Mouse (Mus musculus): Measurements from ENCODE around the gene Snu13. TPM values are rescaled to one million over a fixed set of nuclear protein-coding genes. Genes with fewer than 3 reads are reported as not detected.
A peak's percentile ranks its signal among the peaks of the same experiment; 100 is the strongest.

Snu13 gene
- polyA plus RNA-seq, 1 experiment from 2014 or later: 231 TPM

DNA sequence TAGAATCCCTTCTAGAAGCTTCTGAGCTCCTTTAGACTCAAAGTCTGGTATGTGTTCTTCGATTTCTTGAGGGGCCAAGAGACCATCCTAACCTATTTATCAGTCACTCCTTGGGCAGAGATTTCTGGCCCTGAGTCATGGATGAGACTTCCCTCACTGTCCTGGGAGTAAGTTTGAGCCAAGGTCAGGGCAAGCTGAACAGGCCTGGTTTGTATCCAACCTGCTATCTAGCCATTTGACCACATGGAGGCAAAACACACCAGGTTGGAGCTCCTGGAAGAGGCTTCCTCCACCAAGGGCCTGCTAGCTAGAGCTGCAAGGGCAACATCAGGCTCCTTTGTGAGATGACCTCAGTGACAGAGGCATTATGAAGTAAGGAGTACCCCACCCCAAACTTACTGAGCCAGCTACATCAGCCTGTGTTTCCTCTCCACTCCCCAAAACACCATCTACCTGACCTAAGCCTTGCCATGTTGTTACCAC is 11.4 kb upstream of the Snu13 start, which contains the start of gene 4930407I10Rik:
4930407I10Rik (plus strand) TSS at position 433 of the 483 bp plus-strand sequence.
- Histone ChIP-seq H3K27me3 (replicated peaks) (no peaks in the 10 kb centered on the region), H3K4me3 (no peak within 1 kb of the TSS), H3K9me3 (no peaks in the 10 kb centered on the region), H3K4me2 (no peak within 1 kb of the TSS), H3K27ac (no peak within 1 kb of the TSS), H3K4me1 (no peaks in the 10 kb centered on the region), H3K9ac (no peak within 1 kb of the TSS), H3K36me3 (replicated peaks) (no peaks in the 10 kb centered on the region)
- WGBS: 77% methylated on average over 1 of the region's 1 CpGs
- ATAC-seq (replicated peaks): no peak

DNA sequence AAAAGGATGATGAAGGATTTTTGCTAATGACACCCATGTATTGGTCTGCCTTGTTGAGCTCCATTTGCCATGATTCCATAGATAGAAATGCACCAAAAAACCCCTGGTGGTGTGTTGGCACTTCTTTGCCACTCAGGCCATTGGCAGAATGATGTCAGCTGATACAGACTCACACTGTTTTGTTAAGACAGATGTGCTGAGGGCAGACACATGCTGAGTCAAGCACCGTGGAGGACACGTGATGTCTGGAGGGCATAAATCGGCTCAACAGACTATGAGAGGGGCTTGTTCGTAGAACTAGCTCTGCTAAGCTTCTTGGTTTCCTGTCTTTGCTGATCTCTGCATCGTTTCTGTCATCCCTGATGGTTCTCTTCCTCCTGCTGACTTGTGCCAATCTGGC is 5.1 kb upstream of the Snu13 start:
- ATAC-seq (replicated peaks): no peak
- Histone ChIP-seq H3K4me3 (no peak overlapping the region), H3K27me3 (replicated peaks) (0 out of 2 replicates have a peak, but pooled peaks cover 3% of the 10 kb centered on the region), H3K9ac (no peak overlapping the region), H3K4me1 (peaks cover 4% of the 10 kb centered on the region), H3K27ac (no peak overlapping the region), H3K9me3 (no peaks in the 10 kb centered on the region), H3K36me3 (replicated peaks) (no peaks in the 10 kb centered on the region), H3K4me2 (no peak overlapping the region)
- WGBS: 73% methylated on average over 5 of the region's 5 CpGs

DNA sequence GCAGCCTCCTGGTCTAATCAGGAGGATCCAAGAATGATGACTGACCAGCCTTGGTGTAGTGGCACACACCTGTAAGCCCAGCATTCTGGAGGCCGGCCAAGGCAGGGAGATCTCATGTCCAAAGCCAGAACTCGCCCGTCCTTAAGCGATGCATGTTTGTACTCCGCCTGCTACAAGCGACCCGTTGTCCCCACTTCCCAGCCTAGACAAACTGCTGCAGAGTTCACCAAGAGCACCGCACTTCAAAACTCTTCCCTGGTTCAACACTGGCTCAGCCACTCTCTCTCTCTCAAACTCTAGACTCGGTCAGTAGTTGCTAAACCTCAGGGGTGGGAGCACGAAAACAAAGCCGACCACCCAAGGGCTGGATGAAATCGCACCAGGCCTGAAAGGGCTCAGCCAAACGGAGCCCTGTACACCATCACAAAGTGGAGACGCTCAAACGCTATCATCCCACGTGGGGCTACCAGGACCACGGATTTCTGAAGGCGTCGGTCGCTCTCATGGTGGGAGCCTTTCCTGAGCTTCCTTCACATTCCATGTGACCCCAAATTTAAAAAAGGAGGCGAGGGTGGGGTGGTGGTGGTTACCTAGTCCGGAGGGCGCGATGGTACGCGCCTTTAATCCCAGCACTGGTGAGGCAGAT is 1.0 kb downstream of the Snu13 start:
- Histone ChIP-seq H3K27me3 (replicated peaks) (no peaks in the 10 kb centered on the region), H3K9me3 (no peaks in the 10 kb centered on the region), H3K4me2 (peak overlapping the region; percentile 89), H3K9ac (peak overlapping the region; percentile 97), H3K36me3 (replicated peaks) (peaks cover 9% of the 10 kb centered on the region; the same call in 1 of the 2 replicates), H3K4me3 (peak overlapping the region; percentile 83), H3K4me1 (peaks cover 29% of the 10 kb centered on the region), H3K27ac (no peak overlapping the region)
- WGBS: 5% methylated on average over 26 of the region's 26 CpGs
- no peak; the same call in 1 of the 2 replicates for ATAC-seq (replicated peaks)

DNA sequence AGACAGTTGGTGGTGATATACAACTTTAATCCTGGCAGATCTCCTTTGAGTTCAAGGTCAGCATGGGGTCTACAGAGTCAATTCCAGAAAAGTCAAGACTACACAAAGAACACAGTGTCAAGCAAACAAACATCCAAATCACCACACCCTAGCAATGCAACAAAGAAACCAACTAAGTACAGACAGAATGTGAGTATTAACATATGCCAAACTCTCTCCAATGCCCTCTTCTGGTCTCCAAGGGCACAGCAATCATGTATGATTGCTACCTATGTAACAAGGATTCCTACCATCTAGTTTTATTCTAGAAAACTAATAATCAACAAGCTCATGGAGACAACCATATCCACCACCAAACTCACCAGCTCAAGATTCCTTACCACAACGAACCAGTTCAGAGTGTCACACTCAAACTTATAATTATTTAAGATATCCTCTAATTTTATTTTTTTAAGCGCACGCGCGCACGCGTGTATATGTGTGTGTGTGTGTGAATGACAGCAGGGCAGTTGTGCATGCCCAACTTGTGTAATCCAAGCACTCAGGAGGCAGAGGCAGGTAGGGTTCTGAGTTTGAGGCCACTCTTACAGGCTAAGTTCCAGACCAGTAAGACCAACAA is 3.1 kb downstream of the Snu13 start:
- peaks cover 19% of the 10 kb centered on the region for H3K36me3 ChIP-seq (replicated peaks)
- H3K9ac ChIP-seq: no peak overlapping the region
- no peak overlapping the region for H3K27ac ChIP-seq
- no peak for ATAC-seq (replicated peaks)
- no peak overlapping the region for H3K4me2 ChIP-seq
- no peaks in the 10 kb centered on the region for H3K9me3 ChIP-seq
- 98% methylated on average over 7 of the region's 7 CpGs for WGBS
- H3K4me3 ChIP-seq: no peak overlapping the region
- no peaks in the 10 kb centered on the region for H3K27me3 ChIP-seq (replicated peaks)
- H3K4me1 ChIP-seq: peaks cover 29% of the 10 kb centered on the region

DNA sequence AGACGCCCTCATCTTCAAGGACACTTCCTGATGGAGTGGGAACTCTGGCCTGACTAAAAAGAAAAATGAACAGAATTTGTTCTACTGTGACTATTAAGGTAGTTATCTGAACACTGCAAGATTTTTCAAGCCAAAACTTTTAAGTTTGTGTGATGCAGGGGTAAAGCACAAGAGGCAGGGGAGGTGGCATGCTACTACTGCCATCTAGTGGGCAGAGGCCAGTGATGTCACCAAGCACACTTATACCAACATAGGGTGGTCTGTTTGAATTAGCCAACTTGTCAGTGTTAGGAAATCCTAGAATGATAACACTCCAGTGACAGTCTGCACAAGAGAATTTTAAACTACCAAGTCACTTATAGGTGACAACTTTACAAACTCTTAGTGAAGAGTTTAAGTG is 6.7 kb downstream of the Snu13 start:
- WGBS: 100% methylated on average over 1 of the region's 1 CpGs
- H3K4me2 ChIP-seq: no peak overlapping the region
- no peak overlapping the region for H3K9ac ChIP-seq
- peaks cover 13% of the 10 kb centered on the region for H3K4me1 ChIP-seq
- H3K9me3 ChIP-seq: no peaks in the 10 kb centered on the region
- ATAC-seq (replicated peaks): 0 out of 2 replicates have a peak, but pooled peaks have one; percentile 45
- H3K27me3 ChIP-seq (replicated peaks): no peaks in the 10 kb centered on the region
- H3K4me3 ChIP-seq: no peak overlapping the region
- H3K36me3 ChIP-seq (replicated peaks): peaks cover 30% of the 10 kb centered on the region
- H3K27ac ChIP-seq: no peak overlapping the region

DNA sequence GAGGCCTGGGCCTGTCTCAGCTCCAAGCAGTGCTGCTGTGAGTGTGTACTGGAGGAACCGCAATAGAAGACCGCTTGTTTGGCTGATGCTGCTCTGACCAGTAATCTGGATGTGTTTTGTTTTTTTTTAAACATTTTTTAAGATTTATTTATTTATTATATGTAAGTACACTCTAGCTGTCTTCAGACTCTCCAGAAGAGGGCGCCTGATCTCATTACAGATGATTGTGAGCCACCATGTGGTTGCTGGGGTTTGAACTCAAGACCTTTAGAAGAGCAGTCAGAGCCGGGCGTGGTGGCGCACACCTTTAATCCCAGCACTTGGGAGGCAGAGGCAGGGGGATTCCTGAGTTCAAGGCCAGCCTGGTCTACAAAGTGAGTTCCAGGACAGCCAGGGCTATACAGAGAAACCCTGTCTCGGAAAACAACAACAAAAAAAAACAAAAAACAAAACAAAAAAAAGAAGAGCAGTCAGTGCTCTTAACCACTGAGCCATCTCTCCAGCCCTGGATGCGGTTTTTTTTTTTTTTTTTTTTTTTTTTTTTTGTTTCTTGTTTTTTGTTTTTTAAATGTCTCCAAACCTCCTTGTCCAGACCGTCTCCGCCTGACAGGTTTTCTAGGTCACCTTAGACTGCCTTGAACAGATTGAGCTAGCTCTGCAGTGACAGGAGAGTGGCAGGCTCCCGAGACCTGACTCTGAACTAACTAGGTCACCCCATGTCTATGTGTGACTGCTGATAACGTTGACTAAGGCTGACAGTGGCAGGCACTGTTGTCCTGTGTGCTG is 11.3 kb downstream of the Snu13 start:
- H3K36me3 ChIP-seq (replicated peaks): peaks cover 31% of the 10 kb centered on the region
- no peaks in the 10 kb centered on the region for H3K27me3 ChIP-seq (replicated peaks)
- WGBS: 82% methylated on average over 12 of the region's 12 CpGs
- H3K27ac ChIP-seq: no peak overlapping the region
- no peaks in the 10 kb centered on the region for H3K9me3 ChIP-seq
- H3K4me2 ChIP-seq: no peak overlapping the region
- no peak for ATAC-seq (replicated peaks)
- no peaks in the 10 kb centered on the region for H3K4me1 ChIP-seq
- no peak overlapping the region for H3K9ac ChIP-seq
- no peak overlapping the region for H3K4me3 ChIP-seq

DNA sequence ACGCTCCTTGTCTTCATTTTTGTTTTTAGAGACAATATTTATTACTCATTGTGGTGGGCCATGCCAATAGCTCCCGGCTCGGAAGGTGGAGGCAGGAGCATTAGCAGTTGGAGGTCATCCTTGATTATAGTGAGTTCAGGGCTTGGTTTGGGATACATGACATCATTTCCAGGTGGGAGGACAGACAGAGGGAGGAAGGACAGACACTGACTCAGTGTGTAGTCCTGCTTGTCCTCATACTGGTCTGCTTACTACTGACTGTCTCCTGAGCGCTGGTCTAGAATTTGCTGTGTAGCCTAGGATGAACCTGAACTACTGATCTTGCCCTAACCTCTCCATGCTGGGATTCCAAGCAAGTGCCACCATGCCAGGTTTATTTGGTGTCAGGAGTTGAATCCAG is 13.6 kb downstream of the Snu13 start, which contains the start of gene Desi1:
Desi1 (minus strand) TSS at position 101 of the 400 bp plus-strand sequence.
- Histone ChIP-seq H3K9me3 (no peaks in the 10 kb centered on the region), H3K36me3 (replicated peaks) (peaks cover 35% of the 10 kb centered on the region; the same call in 1 of the 2 replicates), H3K27me3 (replicated peaks) (no peaks in the 10 kb centered on the region), H3K4me3 (no peak within 1 kb of the TSS), H3K4me2 (no peak within 1 kb of the TSS), H3K27ac (no peak within 1 kb of the TSS), H3K4me1 (no peaks in the 10 kb centered on the region), H3K9ac (no peak within 1 kb of the TSS)
- ATAC-seq (replicated peaks): no peak
- 97% methylated on average over 4 of the region's 4 CpGs for WGBS

DNA sequence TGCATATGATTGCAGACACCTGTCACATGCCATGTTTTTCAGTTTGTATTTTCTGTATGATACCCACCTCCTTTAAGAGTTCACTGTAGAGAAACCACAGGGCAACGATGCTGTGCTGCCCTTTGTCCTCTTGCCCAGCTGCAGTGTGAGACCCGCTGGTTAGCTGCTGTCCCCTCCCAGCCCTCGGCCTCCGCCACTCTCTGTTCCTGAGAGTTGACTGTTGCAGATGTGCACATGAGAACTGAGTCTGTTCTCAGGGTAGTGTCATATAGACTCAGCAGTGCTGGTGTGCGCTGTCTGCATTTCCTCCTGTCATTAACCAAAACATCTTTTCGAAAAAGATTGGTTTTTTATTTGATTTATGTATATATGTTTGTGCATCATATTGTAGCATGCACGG is 15.0 kb downstream of the Snu13 start:
- 90% methylated on average over 7 of the region's 7 CpGs for WGBS
- Histone ChIP-seq H3K9me3 (no peaks in the 10 kb centered on the region), H3K4me3 (no peak overlapping the region), H3K36me3 (replicated peaks) (peaks cover 39% of the 10 kb centered on the region), H3K4me1 (no peaks in the 10 kb centered on the region), H3K27ac (no peak overlapping the region), H3K9ac (no peak overlapping the region), H3K4me2 (no peak overlapping the region), H3K27me3 (replicated peaks) (no peaks in the 10 kb centered on the region)
- no peak for ATAC-seq (replicated peaks)

DNA sequence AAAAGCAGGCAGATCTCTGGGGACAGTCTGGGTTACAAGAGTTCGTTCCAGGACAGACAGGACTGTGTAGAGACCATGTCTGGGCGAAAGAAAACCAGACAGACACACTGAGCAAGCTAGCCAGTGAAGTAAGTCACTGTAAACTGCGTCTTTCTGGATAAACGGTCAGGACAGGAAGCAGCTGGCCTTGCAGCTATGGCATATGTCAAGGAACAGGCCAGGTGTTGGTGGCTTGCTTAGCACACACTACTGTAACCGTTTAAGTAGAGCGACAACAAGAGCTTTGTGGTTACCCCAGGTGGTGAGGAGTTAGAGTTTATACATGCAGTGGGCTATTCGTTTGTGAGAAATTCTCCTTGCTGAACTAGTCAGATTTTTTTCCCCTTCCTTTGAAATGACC is 19.7 kb downstream of the Snu13 start:
- ATAC-seq (replicated peaks): no peak

DNA sequence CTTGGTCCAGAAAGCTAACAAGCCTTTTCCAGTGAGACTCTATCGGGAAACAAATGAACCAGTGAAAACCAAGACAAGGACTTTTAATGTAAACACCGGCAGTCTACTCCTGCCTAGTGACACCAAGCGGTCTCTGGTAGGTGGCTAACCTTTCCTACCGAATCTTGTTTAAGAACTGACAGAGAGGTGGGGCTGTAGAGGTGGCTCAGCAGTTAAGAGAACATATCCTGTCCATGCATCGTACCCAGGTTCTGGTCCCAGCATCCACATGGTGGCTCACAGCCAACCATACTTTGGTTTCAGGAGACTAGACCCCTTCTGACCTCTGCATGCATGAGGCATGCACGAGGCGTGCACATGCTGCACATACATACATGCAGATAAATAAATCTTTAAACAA is 20.1 kb downstream of the Snu13 start:
- no peak overlapping the region for H3K4me3 ChIP-seq
- H3K9ac ChIP-seq: no peak overlapping the region
- H3K27ac ChIP-seq: no peak overlapping the region
- no peaks in the 10 kb centered on the region; the same call in 1 of the 2 replicates for H3K9me3 ChIP-seq
- ATAC-seq (replicated peaks): no peak
- no peaks in the 10 kb centered on the region for H3K27me3 ChIP-seq (replicated peaks)
- no peaks in the 10 kb centered on the region for H3K4me1 ChIP-seq
- 95% methylated on average over 7 of the region's 7 CpGs for WGBS
- H3K36me3 ChIP-seq (replicated peaks): peaks cover 64% of the 10 kb centered on the region
- no peak overlapping the region for H3K4me2 ChIP-seq

More for the DNA sequence above, 19.7 kb downstream of the Snu13 start:
- no peaks in the 10 kb centered on the region for H3K27me3 ChIP-seq (replicated peaks)
- H3K4me2 ChIP-seq: no peak overlapping the region
- no peaks in the 10 kb centered on the region for H3K4me1 ChIP-seq
- WGBS: 92% methylated on average over 7 of the region's 7 CpGs
- no peaks in the 10 kb centered on the region; the same call in 1 of the 2 replicates for H3K9me3 ChIP-seq
- H3K27ac ChIP-seq: no peak overlapping the region
- no peak overlapping the region for H3K9ac ChIP-seq
- H3K4me3 ChIP-seq: no peak overlapping the region
- H3K36me3 ChIP-seq (replicated peaks): peaks cover 62% of the 10 kb centered on the region

DNA sequence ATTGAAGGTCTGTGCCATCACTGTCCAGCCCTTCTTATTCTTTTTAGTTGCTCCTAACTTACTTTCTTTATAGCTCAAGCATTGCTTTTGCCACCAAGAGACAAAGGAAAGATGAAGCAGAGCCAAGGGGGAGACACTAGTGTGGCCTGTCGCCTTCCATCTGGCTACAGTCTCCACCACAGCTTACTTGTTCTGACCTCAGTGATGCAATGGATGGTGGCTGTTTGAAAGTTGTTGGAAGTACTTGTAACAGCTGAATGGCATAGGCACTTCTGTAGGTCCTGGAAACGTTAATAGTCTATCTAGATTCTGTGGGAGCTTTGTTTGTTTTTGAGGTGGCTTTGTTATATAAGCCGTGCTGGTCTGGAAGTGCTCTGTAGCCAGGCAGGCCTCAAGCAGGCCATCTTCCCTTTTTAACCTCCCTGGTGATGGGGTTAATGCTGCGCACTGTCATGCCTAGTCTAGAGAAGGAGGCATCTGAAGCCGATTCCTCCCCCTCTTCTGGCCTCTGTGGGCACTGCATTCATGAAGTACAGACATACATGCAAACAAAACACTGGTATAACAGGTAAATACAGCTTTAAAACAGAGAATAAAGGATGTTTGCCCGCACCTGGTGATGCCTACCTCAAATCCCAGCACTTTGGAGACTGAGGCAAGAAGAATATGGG is 23.3 kb downstream of the Snu13 start:
- WGBS: 91% methylated on average over 6 of the region's 6 CpGs
- Histone ChIP-seq H3K9me3 (no peaks in the 10 kb centered on the region; the same call in 1 of the 2 replicates), H3K4me1 (no peaks in the 10 kb centered on the region), H3K9ac (no peak overlapping the region), H3K27ac (no peak overlapping the region), H3K27me3 (replicated peaks) (no peaks in the 10 kb centered on the region), H3K4me2 (no peak overlapping the region), H3K36me3 (replicated peaks) (peaks cover 56% of the 10 kb centered on the region), H3K4me3 (no peak overlapping the region)
- no peak for ATAC-seq (replicated peaks)

All from midbrain, embryonic 15.5 days (tissue).